Mouse (Mus musculus): ENCODE data around the gene Tph2. TPM values are rescaled to one million over a fixed set of nuclear protein-coding genes. Genes with fewer than 3 reads are reported as not detected.

The Tph2 gene
- polyA plus RNA-seq, 1 experiment from 2014 or later = not detected

DNA sequence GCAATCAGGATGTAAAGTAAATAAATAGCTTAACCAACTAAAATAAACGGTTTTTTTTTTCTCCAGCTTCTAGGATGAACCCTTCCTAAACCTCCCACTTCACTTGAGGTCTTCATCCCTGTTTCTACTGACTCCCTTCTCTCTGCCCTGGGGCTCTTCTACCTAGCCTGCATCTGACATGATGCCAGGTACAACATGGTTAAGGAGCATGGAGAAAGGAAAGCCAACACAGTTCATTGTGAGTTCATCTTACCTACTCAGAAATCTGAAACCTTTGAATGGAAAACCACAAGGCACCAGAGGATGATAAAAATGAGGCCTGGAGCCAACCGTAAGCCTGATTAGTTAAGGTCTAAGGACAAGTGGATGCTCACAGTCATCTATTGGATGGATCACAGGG lies 123.3 kb downstream of the Tph2 start:
- Histone ChIP-seq H3K4me1 (replicated peaks; ENCODE audit: control insufficient read depth, insufficient read depth, low read length) (no peaks in the 10 kb centered on the region), H3K9ac (ENCODE audit: low read depth, low read length) (no peak overlapping the region), H3K27me3 (replicated peaks; ENCODE audit: control insufficient read depth, insufficient read depth, low read length) (no peaks in the 10 kb centered on the region), H3K4me2 (no peak overlapping the region), H3K4me3 (ENCODE audit: low read depth, low read length) (no peak overlapping the region), H3K9me3 (ENCODE audit: control insufficient read depth, low read length) (no peaks in the 10 kb centered on the region), H3K27ac (ENCODE audit: low read depth, low read length) (no peak overlapping the region), H3K36me3 (ENCODE audit: control insufficient read depth, insufficient read depth, low read length) (no peaks in the 10 kb centered on the region)
- 59% methylated on average over 2 of the region's 2 CpGs for WGBS
- DNase-seq (ENCODE audit: low spot score) = no peak
- ATAC-seq (replicated peaks; ENCODE audit: low FRiP score) = no peak

DNA sequence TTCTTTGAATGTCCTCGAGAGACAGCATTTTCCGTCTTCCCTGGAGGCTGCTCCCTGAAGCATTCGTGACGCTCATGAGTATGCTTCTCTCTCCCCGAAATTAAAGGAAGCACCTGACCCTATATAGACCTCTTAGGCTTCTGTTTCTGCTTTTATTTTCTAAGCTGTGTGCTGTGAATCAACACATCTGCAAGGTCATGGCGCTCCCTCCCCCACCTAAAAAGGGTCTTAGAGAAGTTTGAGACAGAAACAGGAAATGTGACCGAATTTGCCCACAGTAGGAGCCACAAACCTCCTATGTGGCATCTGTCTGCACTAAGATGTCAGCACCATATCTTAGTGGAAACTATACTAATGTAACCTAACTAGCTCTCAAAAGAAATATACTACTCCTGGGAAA lies 124.1 kb downstream of the Tph2 start:
- no peak overlapping the region for H3K4me2 ChIP-seq
- DNase-seq (ENCODE audit: low spot score) (no peak), ATAC-seq (replicated peaks; ENCODE audit: low FRiP score) (no peak)
- H3K27me3 ChIP-seq (replicated peaks; ENCODE audit: control insufficient read depth, insufficient read depth, low read length) = no peaks in the 10 kb centered on the region
- 64% methylated on average over 7 of the region's 7 CpGs for WGBS
- H3K9ac ChIP-seq (ENCODE audit: low read depth, low read length) = no peak overlapping the region
- H3K4me1 ChIP-seq (replicated peaks; ENCODE audit: control insufficient read depth, insufficient read depth, low read length) = no peaks in the 10 kb centered on the region
- H3K36me3 ChIP-seq (ENCODE audit: control insufficient read depth, insufficient read depth, low read length) = no peaks in the 10 kb centered on the region
- no peaks in the 10 kb centered on the region for H3K9me3 ChIP-seq (ENCODE audit: control insufficient read depth, low read length)
- no peak overlapping the region for H3K27ac ChIP-seq (ENCODE audit: low read depth, low read length)
- H3K4me3 ChIP-seq (ENCODE audit: low read depth, low read length) = no peak overlapping the region

DNA sequence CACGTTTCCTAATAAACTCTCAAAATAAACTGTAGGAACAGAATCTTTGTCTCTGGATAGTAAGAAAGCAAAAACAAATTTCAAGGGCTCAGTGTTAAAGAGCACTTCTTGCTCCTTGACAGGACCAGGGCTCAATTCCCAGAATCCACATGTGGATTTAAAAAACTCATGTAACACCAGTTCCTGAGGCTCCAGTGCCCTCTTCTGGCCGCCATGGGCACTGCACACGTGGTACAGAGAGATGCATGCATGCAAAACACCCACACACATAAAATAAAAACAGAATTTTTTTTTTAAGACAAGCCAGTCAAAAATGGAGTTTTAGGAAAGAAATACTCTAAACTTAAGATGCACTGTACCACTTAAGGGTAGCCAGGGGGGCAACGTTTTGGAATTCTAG lies 133.2 kb downstream of the Tph2 start:
- H3K4me3 ChIP-seq (ENCODE audit: low read depth, low read length) = no peak overlapping the region
- H3K4me2 ChIP-seq = no peak overlapping the region
- H3K9ac ChIP-seq (ENCODE audit: low read depth, low read length) = no peak overlapping the region
- H3K27ac ChIP-seq (ENCODE audit: low read depth, low read length) = no peak overlapping the region
- no peaks in the 10 kb centered on the region for H3K4me1 ChIP-seq (replicated peaks; ENCODE audit: control insufficient read depth, insufficient read depth, low read length)
- no peaks in the 10 kb centered on the region for H3K9me3 ChIP-seq (ENCODE audit: control insufficient read depth, low read length)
- WGBS = 50% methylated on average over 4 of the region's 4 CpGs
- no peak for DNase-seq (ENCODE audit: low spot score)
- no peaks in the 10 kb centered on the region for H3K36me3 ChIP-seq (ENCODE audit: control insufficient read depth, insufficient read depth, low read length)
- ATAC-seq (replicated peaks; ENCODE audit: low FRiP score) = no peak
- H3K27me3 ChIP-seq (replicated peaks; ENCODE audit: control insufficient read depth, insufficient read depth, low read length) = no peaks in the 10 kb centered on the region

DNA sequence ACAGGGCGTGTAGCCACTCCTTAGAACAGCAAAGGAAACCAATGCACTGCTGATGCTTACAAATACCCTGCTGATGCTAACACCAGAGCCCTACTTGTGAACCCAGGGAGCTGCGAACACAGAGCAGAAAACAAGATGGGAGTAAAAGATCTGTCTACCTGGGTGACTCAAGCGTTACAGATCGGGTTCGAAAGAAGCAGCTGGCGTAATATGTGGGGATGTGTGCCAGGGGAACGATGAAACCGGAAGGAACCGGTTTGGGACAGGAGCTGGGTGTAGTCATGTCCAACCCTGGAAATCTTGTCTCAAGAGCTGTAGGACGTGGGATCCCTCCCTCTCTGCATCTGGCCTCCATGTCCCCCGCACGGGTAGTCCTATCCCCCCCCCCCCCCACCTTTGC lies 134.1 kb downstream of the Tph2 start:
- Histone ChIP-seq H3K9ac (ENCODE audit: low read depth, low read length) (no peak overlapping the region), H3K36me3 (ENCODE audit: control insufficient read depth, insufficient read depth, low read length) (no peaks in the 10 kb centered on the region), H3K4me3 (ENCODE audit: low read depth, low read length) (no peak overlapping the region), H3K9me3 (ENCODE audit: control insufficient read depth, low read length) (no peaks in the 10 kb centered on the region), H3K4me2 (no peak overlapping the region), H3K27me3 (replicated peaks; ENCODE audit: control insufficient read depth, insufficient read depth, low read length) (no peaks in the 10 kb centered on the region), H3K4me1 (replicated peaks; ENCODE audit: control insufficient read depth, insufficient read depth, low read length) (no peaks in the 10 kb centered on the region), H3K27ac (ENCODE audit: low read depth, low read length) (no peak overlapping the region)
- WGBS = 85% methylated on average over 12 of the region's 12 CpGs
- DNase-seq (ENCODE audit: low spot score) (no peak), ATAC-seq (replicated peaks; ENCODE audit: low FRiP score) (no peak)

DNA sequence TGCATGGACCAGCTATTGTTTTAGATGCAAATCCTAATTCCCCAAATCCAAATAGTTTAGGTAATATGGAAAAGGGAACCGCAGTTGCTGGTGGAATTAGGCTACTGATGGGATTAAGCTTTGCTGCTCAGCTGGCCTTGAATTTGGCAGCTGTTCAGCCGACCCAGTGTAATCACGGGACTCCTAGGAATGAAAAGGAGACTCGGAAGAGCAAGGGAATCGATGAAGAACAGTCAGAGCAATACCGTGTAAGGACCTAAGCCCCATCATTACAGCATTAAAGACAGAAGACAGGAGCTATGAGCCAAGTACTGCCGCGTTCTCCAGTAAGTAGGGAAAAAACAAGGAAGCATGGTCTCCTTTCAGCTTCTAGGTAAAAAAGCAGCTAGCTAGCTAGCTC lies 134.6 kb downstream of the Tph2 start:
- H3K9me3 ChIP-seq (ENCODE audit: control insufficient read depth, low read length) = no peaks in the 10 kb centered on the region
- DNase-seq (ENCODE audit: low spot score) (no peak), ATAC-seq (replicated peaks; ENCODE audit: low FRiP score) (no peak)
- 74% methylated on average over 8 of the region's 8 CpGs for WGBS
- H3K27ac ChIP-seq (ENCODE audit: low read depth, low read length) = no peak overlapping the region
- H3K4me2 ChIP-seq = no peak overlapping the region
- no peak overlapping the region for H3K4me3 ChIP-seq (ENCODE audit: low read depth, low read length)
- H3K36me3 ChIP-seq (ENCODE audit: control insufficient read depth, insufficient read depth, low read length) = no peaks in the 10 kb centered on the region
- H3K4me1 ChIP-seq (replicated peaks; ENCODE audit: control insufficient read depth, insufficient read depth, low read length) = no peaks in the 10 kb centered on the region
- H3K9ac ChIP-seq (ENCODE audit: low read depth, low read length) = no peak overlapping the region
- no peaks in the 10 kb centered on the region for H3K27me3 ChIP-seq (replicated peaks; ENCODE audit: control insufficient read depth, insufficient read depth, low read length)

DNA sequence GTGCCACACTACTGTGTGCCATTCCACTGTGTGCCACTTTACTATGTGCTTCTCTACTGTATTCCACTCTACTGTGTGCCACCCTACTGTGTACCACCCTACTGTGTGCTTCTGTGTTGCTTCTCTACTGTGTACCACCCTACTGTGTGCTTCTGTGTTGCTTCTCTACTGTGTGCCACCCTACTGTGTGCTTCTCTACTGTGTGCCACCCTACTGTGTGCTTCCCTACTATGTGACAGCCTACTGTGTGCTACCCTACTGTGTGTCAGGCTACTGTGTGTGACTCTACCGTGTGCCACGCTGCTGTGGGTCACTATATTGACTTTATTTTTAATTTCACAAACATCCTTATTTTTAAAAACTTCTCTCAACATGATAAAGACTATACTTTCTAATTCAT lies 136.3 kb downstream of the Tph2 start:
- no peaks in the 10 kb centered on the region for H3K27me3 ChIP-seq (replicated peaks; ENCODE audit: control insufficient read depth, insufficient read depth, low read length)
- no peaks in the 10 kb centered on the region for H3K4me1 ChIP-seq (replicated peaks; ENCODE audit: control insufficient read depth, insufficient read depth, low read length)
- no peaks in the 10 kb centered on the region for H3K36me3 ChIP-seq (ENCODE audit: control insufficient read depth, insufficient read depth, low read length)
- H3K9ac ChIP-seq (ENCODE audit: low read depth, low read length) = no peak overlapping the region
- H3K9me3 ChIP-seq (ENCODE audit: control insufficient read depth, low read length) = peaks cover 3% of the 10 kb centered on the region; the same call in 1 of the 2 replicates
- no peak overlapping the region for H3K4me2 ChIP-seq
- ATAC-seq (replicated peaks; ENCODE audit: low FRiP score) = 0 out of 2 replicates have a peak, but pooled peaks have one; percentile 26
- 92% methylated on average over 2 of the region's 2 CpGs for WGBS
- no peak for DNase-seq (ENCODE audit: low spot score)
- no peak overlapping the region for H3K27ac ChIP-seq (ENCODE audit: low read depth, low read length)
- H3K4me3 ChIP-seq (ENCODE audit: low read depth, low read length) = no peak overlapping the region

DNA sequence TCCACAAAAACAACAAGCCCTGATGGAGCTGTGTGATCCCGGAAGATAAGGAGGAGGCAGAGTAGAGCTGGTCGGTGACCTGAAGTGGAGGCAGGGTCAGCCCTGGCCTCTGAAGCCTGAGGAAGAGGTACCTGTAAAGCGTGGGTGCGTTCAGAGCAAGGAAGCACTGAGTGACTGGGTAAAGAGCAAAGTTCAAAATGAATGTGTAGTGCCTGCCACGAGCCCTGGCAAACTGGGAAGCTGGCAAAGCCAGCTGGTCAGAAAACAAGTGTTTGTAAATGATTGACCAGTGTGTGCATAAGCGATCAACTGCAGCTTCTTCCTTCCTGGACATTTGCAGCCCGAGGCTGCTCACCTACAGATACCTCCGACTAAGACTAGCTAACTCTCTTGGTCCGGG lies 149.1 kb downstream of the Tph2 start:
- WGBS = 71% methylated on average over 9 of the region's 9 CpGs
- ATAC-seq (replicated peaks; ENCODE audit: low FRiP score) (0 out of 2 replicates have a peak, but pooled peaks have one; percentile 23), DNase-seq (ENCODE audit: low spot score) (no peak)
- Histone ChIP-seq H3K4me2 (no peak overlapping the region), H3K9me3 (ENCODE audit: control insufficient read depth, low read length) (no peaks in the 10 kb centered on the region), H3K27me3 (replicated peaks; ENCODE audit: control insufficient read depth, insufficient read depth, low read length) (no peaks in the 10 kb centered on the region), H3K27ac (ENCODE audit: low read depth, low read length) (no peak overlapping the region), H3K9ac (ENCODE audit: low read depth, low read length) (no peak overlapping the region), H3K4me3 (ENCODE audit: low read depth, low read length) (no peak overlapping the region), H3K36me3 (ENCODE audit: control insufficient read depth, insufficient read depth, low read length) (no peaks in the 10 kb centered on the region), H3K4me1 (replicated peaks; ENCODE audit: control insufficient read depth, insufficient read depth, low read length) (no peaks in the 10 kb centered on the region)

Other genes starting within 250 kb of the Tph2 start
- gene Tbc1d15, start 66.4 kb upstream of the Tph2 start, polyA plus RNA-seq (2014; fragmentation: Nextera tagmentation; extraction: Ambion mirVana) = 61.6 and 72.9 TPM in 2 replicates
- 5.1 and 5.3 TPM in 2 replicates for gene Rab21, start 130.6 kb upstream of the Tph2 start, polyA plus RNA-seq (2014; fragmentation: Nextera tagmentation; extraction: Ambion mirVana)
- gene Tmem19, start 177.5 kb upstream of the Tph2 start, polyA plus RNA-seq (2014; fragmentation: Nextera tagmentation; extraction: Ambion mirVana) = 21.2 and 22.8 TPM in 2 replicates
- 15.7 and 16.4 TPM in 2 replicates for gene Thap2, start 199.4 kb upstream of the Tph2 start, polyA plus RNA-seq (2014; fragmentation: Nextera tagmentation; extraction: Ambion mirVana)
- gene Zfc3h1, start 199.9 kb upstream of the Tph2 start, polyA plus RNA-seq (2014; fragmentation: Nextera tagmentation; extraction: Ambion mirVana) = 21.9 and 24.7 TPM in 2 replicates